Mouse (Mus musculus): ENCODE results near the gene Ubc. TPM values are rescaled to one million over a fixed set of nuclear protein-coding genes. Genes with fewer than 3 reads are reported as not detected.

The Ubc gene
- polyA plus RNA-seq, 1 experiment: 585 TPM

DNA sequence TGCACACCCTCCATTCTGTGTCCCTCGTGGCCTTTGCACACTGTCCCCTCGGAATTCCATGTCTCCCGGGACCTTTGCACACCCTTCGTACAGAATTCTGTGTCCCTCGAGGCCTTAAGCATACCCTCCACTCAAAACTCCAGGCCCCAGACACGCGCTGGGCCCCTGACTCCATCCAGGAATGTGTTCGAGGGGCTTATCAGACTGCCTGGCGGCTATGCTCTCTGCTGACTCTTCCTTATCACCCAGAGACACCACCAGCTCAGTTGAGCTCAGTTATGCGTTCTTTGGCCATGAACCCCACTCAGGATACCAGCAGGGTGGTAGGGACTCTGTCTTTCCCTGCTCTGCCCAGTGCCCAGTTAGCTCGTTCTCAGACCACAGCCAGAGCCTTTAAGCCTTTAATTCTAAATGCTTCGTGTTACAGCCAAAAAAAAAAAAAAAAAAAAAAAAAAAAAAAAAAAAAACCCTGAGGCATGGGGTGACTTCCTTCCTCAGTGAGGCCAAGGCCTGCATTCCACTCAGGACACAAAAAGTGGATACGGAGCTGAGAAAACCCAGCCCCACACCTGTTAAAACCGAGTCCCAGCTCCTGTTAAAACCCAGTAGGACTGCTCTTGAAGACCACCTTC is 48.4 kb downstream of the Ubc start:
- H3K36me3 ChIP-seq (ENCODE audit: control insufficient read depth, insufficient read depth, low read length): no peaks in the 10 kb centered on the region
- WGBS: 70% methylated on average over 14 of the region's 14 CpGs
- H3K27me3 ChIP-seq (ENCODE audit: control insufficient read depth, insufficient read depth, low read length): no peaks in the 10 kb centered on the region
- peaks cover 26% of the 10 kb centered on the region for H3K4me1 ChIP-seq (replicated peaks; ENCODE audit: control insufficient read depth, insufficient read depth, low read length)
- TF ChIP-seq POLR2A (IDR thresholded peaks at IDR 0.05; ENCODE audit: control insufficient read depth, extremely low read depth, insufficient read depth, low read length, poor library complexity) (no peak), CTCF (IDR thresholded peaks at IDR 0.05; ENCODE audit: borderline replicate concordance, control insufficient read depth, extremely low read depth, insufficient read depth, low read length, poor library complexity) (no peak)
- H3K4me3 ChIP-seq (ENCODE audit: control insufficient read depth, insufficient read depth, low read length): peak overlapping the region; percentile 80; the same call in 1 of the 2 replicates
- no peak overlapping the region for H3K27ac ChIP-seq (ENCODE audit: control insufficient read depth, insufficient read depth, low read length)
- DNase-seq: no peak

DNA sequence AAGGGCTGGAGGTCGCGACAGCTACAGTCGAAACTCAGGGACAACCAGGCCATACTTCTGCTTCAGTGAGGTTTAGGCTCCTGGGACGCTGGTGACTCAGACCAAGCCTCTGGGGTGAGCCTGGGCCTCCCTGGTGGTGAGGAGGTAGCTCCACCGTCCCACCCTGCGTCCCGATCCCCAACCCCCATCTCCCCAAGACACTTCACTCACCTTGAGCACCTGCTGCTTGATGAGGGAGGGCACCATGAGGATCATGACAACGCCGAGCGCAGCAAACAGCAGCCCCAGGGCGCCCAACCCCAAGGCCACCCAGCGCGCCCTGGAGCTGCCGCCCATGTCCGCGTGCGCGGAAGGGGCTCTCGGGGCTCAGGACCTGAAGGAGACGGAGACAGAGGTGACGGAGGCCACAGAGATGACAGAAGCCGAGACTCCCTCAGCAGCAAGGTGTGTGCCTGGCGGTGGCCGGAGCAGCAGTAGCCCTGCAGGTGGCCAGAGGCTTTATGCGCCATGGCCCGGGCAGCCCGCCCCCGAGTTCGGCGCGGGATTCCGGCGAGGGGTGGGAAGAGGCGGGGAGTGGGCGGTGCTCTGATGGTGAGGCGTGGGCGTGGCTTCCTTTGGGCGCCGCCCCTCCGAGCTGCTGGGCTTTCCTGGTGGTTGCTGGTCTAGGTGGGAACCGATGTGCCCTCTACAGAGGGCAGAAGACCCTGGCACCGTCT is 49.3 kb downstream of the Ubc start, which contains the start of gene Scarb1:
Gene Scarb1, minus strand, starts transcription at position 548 of the 716 bp plus-strand sequence.
- H3K27me3 ChIP-seq (ENCODE audit: control insufficient read depth, insufficient read depth, low read length): no peaks in the 10 kb centered on the region
- WGBS: under 1% methylated on average over 42 of the region's 42 CpGs
- no peak for TF ChIP-seq CTCF (IDR thresholded peaks at IDR 0.05; ENCODE audit: borderline replicate concordance, control insufficient read depth, extremely low read depth, insufficient read depth, low read length, poor library complexity)
- TF ChIP-seq POLR2A (IDR thresholded peaks at IDR 0.05; ENCODE audit: control insufficient read depth, extremely low read depth, insufficient read depth, low read length, poor library complexity): 0 out of 2 replicates have a peak, but pooled peaks have one; percentile 49
- H3K4me3 ChIP-seq (ENCODE audit: control insufficient read depth, insufficient read depth, low read length): peak within 1 kb of the TSS; percentile 80
- H3K36me3 ChIP-seq (ENCODE audit: control insufficient read depth, insufficient read depth, low read length): no peaks in the 10 kb centered on the region
- H3K4me1 ChIP-seq (replicated peaks; ENCODE audit: control insufficient read depth, insufficient read depth, low read length): peaks cover 26% of the 10 kb centered on the region
- no peak within 1 kb of the TSS for H3K27ac ChIP-seq (ENCODE audit: control insufficient read depth, insufficient read depth, low read length)
- DNase-seq: peak; percentile 87

DNA sequence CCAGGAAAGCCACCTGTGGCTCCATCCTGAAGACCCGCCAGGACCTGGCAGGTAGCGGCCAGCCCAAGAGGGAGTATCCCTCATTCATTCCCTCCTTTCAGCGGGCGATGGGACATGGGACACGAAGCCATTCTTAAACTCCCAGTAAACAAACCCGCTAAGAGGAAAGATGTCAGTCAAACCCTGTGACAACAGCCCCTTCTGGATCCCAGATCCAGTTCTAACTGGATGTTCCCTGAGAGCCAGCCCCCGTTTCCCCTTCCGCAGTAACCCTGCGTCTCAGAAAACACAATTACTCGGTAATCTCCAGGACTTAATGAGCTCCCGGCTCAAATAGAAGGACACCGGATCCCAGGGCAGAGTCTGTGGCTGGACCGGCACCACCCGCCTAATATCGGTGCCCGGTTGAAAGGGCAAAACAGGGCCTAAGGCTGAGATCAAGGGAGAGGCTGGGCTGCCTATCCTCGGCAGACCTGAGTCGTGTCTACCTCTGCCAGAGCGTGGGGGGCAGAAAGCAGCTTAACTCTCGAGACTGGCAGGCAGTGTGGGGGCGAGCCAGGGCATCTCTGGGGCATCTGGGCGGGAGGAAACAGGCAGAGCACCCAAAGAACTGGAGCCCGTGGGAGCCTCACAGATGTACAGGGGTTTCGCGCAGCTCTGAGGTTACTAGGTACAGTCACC is 50.0 kb downstream of the Ubc start:
- Histone ChIP-seq H3K27ac (ENCODE audit: control insufficient read depth, insufficient read depth, low read length) (no peak overlapping the region), H3K27me3 (ENCODE audit: control insufficient read depth, insufficient read depth, low read length) (no peaks in the 10 kb centered on the region), H3K4me1 (replicated peaks; ENCODE audit: control insufficient read depth, insufficient read depth, low read length) (peaks cover 26% of the 10 kb centered on the region), H3K36me3 (ENCODE audit: control insufficient read depth, insufficient read depth, low read length) (no peaks in the 10 kb centered on the region), H3K4me3 (ENCODE audit: control insufficient read depth, insufficient read depth, low read length) (peak overlapping the region; percentile 80)
- 4% methylated on average over 25 of the region's 25 CpGs for WGBS
- no peak for DNase-seq
- no peak for TF ChIP-seq CTCF (IDR thresholded peaks at IDR 0.05; ENCODE audit: borderline replicate concordance, control insufficient read depth, extremely low read depth, insufficient read depth, low read length, poor library complexity)
- no peak for TF ChIP-seq POLR2A (IDR thresholded peaks at IDR 0.05; ENCODE audit: control insufficient read depth, extremely low read depth, insufficient read depth, low read length, poor library complexity)

DNA sequence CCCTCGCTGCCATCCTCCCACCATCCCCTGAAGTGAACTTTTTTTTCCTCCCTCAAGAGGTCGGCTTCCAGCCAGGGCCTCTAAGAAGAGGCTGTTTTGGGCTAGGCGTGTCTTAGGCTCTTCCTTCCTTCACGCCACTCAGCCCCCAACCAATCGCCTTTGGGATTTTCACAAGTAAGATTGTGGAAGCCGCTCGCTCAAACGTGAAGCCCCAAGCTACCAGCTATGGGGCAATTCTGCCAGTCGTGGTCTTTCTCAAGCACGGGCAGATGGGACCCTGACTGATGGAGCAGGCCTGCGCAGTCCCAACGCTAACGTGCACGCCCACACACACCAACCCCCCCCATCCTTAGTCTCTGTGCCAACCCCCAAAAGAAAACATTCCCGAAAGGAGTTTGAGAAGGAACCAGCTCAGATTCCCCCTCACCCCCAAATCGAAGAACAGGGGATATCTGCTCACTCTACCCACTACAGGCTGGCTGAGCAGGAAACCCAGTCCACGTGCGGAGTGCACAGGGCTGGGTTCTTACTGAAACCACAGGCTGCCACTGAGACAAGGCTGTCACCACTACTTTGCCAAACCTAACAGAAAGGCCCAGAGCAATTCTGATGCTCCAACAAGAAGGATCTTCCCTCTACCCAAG is 50.8 kb downstream of the Ubc start:
- H3K4me3 ChIP-seq (ENCODE audit: control insufficient read depth, insufficient read depth, low read length): peak overlapping the region; percentile 80
- TF ChIP-seq POLR2A (IDR thresholded peaks at IDR 0.05; ENCODE audit: control insufficient read depth, extremely low read depth, insufficient read depth, low read length, poor library complexity) (no peak), CTCF (IDR thresholded peaks at IDR 0.05; ENCODE audit: borderline replicate concordance, control insufficient read depth, extremely low read depth, insufficient read depth, low read length, poor library complexity) (0 out of 2 replicates have a peak, but pooled peaks have one; percentile 19)
- DNase-seq: peak; percentile 27
- H3K4me1 ChIP-seq (replicated peaks; ENCODE audit: control insufficient read depth, insufficient read depth, low read length): peaks cover 26% of the 10 kb centered on the region
- H3K36me3 ChIP-seq (ENCODE audit: control insufficient read depth, insufficient read depth, low read length): no peaks in the 10 kb centered on the region
- no peak overlapping the region for H3K27ac ChIP-seq (ENCODE audit: control insufficient read depth, insufficient read depth, low read length)
- WGBS: 3% methylated on average over 18 of the region's 18 CpGs
- H3K27me3 ChIP-seq (ENCODE audit: control insufficient read depth, insufficient read depth, low read length): no peaks in the 10 kb centered on the region

DNA sequence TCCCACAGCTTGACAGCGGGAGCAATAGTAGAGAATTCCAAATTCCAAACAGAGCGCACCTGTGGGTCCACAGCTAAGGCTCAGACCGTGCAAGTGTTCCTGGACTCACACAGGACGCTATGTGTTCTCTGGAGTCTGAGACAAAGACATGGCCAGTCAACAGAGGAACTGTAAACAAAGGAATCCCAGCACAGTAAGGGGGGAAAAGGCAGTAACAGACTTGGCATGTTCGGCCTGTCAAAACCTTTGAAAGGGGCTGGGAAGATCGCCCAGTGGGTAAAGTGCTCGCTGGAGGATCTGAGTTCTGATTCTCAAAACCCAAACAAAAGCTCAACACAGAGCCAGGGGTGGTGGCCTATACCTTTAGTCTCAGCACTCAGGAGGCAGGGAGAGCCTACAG is 52.5 kb downstream of the Ubc start:
- 95% methylated on average over 7 of the region's 7 CpGs for WGBS
- TF ChIP-seq CTCF (IDR thresholded peaks at IDR 0.05; ENCODE audit: borderline replicate concordance, control insufficient read depth, extremely low read depth, insufficient read depth, low read length, poor library complexity): no peak
- no peak for TF ChIP-seq POLR2A (IDR thresholded peaks at IDR 0.05; ENCODE audit: control insufficient read depth, extremely low read depth, insufficient read depth, low read length, poor library complexity)
- H3K4me1 ChIP-seq (replicated peaks; ENCODE audit: control insufficient read depth, insufficient read depth, low read length): peaks cover 26% of the 10 kb centered on the region
- no peak overlapping the region for H3K4me3 ChIP-seq (ENCODE audit: control insufficient read depth, insufficient read depth, low read length)
- no peak overlapping the region for H3K27ac ChIP-seq (ENCODE audit: control insufficient read depth, insufficient read depth, low read length)
- no peaks in the 10 kb centered on the region for H3K36me3 ChIP-seq (ENCODE audit: control insufficient read depth, insufficient read depth, low read length)
- no peaks in the 10 kb centered on the region for H3K27me3 ChIP-seq (ENCODE audit: control insufficient read depth, insufficient read depth, low read length)
- DNase-seq: no peak

DNA sequence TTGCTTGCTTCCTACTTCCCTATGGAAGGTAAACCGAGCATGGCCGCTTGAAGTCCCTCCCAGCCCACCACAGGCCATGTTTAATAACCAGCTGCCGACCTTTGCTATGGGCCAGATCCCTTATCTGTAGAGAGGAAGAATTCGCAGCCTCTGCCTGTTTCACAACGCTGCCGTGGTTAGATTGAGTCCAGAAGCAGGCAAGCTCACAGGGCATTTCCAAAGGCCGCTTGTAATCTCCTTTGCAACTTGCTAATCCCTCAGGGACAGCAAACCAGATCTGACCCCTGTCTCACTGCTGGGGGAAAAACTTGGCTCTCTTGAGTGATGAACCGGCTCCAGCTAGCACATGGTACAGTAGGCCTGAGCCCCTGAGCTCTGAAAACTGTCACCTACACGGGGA is 53.0 kb downstream of the Ubc start:
- Histone ChIP-seq H3K36me3 (ENCODE audit: control insufficient read depth, insufficient read depth, low read length) (no peaks in the 10 kb centered on the region), H3K4me3 (ENCODE audit: control insufficient read depth, insufficient read depth, low read length) (no peak overlapping the region), H3K27me3 (ENCODE audit: control insufficient read depth, insufficient read depth, low read length) (no peaks in the 10 kb centered on the region), H3K27ac (ENCODE audit: control insufficient read depth, insufficient read depth, low read length) (no peak overlapping the region), H3K4me1 (replicated peaks; ENCODE audit: control insufficient read depth, insufficient read depth, low read length) (peaks cover 26% of the 10 kb centered on the region)
- 83% methylated on average over 9 of the region's 9 CpGs for WGBS
- DNase-seq: no peak
- TF ChIP-seq POLR2A (IDR thresholded peaks at IDR 0.05; ENCODE audit: control insufficient read depth, extremely low read depth, insufficient read depth, low read length, poor library complexity) (no peak), CTCF (IDR thresholded peaks at IDR 0.05; ENCODE audit: borderline replicate concordance, control insufficient read depth, extremely low read depth, insufficient read depth, low read length, poor library complexity) (no peak)

Other genes with a start within 250 kb of the Ubc start
- 75.8 and 98.4 TPM in 2 replicates for gene Ncor2, start 211.0 kb downstream of the Ubc start, polyA plus RNA-seq (2012; rRNA removed)
- 75.3 and 80.7 TPM in 2 replicates for gene Scarb1, start 49.1 kb downstream of the Ubc start, polyA plus RNA-seq (2012; rRNA removed)
- 0.18 TPM in 1 of 2 replicates, not detected in the other for gene Gm10382, start 880 bp downstream of the Ubc start, polyA plus RNA-seq (2012; rRNA removed)
- gene Dhx37, start 43.9 kb upstream of the Ubc start, polyA plus RNA-seq (2012; rRNA removed): 31.7 and 32.4 TPM in 2 replicates
- gene Bri3bp, start 51.4 kb upstream of the Ubc start, polyA plus RNA-seq (2012; rRNA removed): 22.7 and 26.4 TPM in 2 replicates
- gene Aacs, start 85.6 kb upstream of the Ubc start, polyA plus RNA-seq (2012; rRNA removed): 51.0 and 61.1 TPM in 2 replicates
- gene Tmem132b, start 141.6 kb upstream of the Ubc start, polyA plus RNA-seq (2012; rRNA removed): 0.09 and 0.15 TPM in 2 replicates